Mouse (Mus musculus): ENCODE results near the gene Dnase1l1. TPM values are rescaled to one million over a fixed set of nuclear protein-coding genes. Genes with fewer than 3 reads are reported as not detected.

Dnase1l1 gene
- total RNA-seq, 2 experiments from 2014 or later = 17.3 to 27.9 TPM

- ATAC-seq (replicated peaks; ENCODE audit: low FRiP score, poor library complexity, severe bottlenecking) = peak; percentile 37
These were observed 11.1 kb downstream of the Dnase1l1 start for GRCm38 (mm10) chrX:74270902-74271551.

DNA sequence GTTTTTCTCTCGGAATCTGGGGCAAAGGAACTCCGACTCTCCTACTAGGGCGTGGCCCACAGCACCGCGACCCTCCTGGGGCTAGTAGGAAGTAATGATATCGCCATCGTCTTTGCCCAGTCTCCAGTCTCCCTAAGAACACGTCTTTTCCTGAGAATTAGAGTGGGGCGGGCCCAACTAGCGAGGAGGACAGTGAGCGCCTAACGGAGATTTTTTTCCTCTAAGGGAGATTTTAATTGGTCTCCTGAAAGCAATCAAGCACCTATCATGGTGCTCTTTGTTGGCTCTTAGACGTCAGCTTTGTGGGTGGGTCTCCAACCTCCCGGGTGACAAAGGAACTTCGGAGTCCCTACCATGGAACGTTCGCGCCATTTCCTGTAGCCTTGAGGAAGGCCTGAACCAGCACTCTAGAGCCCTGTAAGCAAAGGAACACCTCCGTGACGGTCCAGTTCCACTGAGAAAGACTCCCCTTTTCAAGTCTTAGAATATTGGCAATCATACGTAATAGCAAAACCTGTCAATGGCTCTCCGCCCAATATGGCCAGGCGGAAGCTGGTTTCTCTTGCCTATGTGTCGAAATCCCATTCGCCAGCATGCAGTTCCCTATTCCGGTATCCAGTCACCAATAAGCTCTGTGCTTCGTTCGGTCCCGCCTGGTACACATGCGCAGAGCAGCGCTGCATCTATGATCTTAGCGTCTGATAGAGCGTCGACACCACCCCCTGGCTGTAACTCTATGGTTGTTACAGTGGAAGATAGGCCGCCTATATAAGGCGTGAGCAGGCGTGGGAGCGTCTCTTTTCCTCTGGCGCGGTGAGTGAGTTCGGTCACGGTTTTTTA is 11.9 kb downstream of the Dnase1l1 start, which contains the start of gene Rpl10:
Gene Rpl10 (plus strand): TSS at position 751 of the 840 bp plus-strand sequence.
- ATAC-seq (replicated peaks; ENCODE audit: low FRiP score, poor library complexity, severe bottlenecking) = peak; percentile 97

- peak; percentile 15; the same call in 1 of the 2 replicates for ATAC-seq (replicated peaks; ENCODE audit: low FRiP score, poor library complexity, severe bottlenecking)
These were observed 12.4 kb downstream of the Dnase1l1 start for GRCm38 (mm10) chrX:74269736-74270061.

- no peak for ATAC-seq (replicated peaks; ENCODE audit: low FRiP score, poor library complexity, severe bottlenecking)
These were observed 24.4 kb downstream of the Dnase1l1 start for GRCm38 (mm10) chrX:74257746-74258145.

DNA sequence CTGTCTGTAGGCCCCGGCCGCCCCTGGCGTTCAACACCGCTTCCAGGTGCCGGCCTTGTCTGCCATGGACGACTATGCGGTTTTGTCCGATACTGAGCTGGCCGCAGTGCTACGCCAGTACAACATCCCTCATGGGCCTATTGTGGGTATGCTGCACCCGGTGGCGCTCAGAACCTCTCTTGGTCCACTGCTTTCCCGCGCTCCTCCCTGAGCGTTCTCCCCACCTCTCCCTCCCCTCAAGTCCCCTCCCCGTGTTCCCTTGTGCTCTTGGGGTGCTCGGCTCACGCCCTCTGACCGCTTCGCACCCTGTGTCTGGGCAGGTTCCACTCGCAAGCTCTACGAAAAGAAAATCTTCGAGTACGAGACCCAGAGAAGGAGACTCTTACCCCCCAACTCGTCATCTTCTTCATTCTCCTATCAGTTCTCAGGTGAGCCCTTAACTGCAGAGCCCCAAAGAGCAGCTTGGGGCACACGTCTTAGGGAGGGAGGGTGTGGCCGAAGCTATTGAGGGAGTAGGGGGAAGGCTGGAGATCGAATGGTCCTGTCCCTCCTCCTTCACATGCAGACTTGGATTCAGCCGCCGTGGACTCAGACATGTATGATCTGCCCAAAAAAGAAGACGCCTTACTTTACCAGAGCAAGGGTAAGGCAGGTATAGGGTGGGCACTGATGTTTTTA is 27.1 kb downstream of the Dnase1l1 start:
- ATAC-seq (replicated peaks; ENCODE audit: low FRiP score, poor library complexity, severe bottlenecking) = peak; percentile 62

- peak; percentile 96 for ATAC-seq (replicated peaks; ENCODE audit: low FRiP score, poor library complexity, severe bottlenecking)
These were observed 27.8 kb downstream of the Dnase1l1 start, which contains the start of gene Emd for GRCm38 (mm10) chrX:74254153-74254887. Gene Emd (plus strand): TSS chrX:74254687.

- ATAC-seq (replicated peaks; ENCODE audit: low FRiP score, poor library complexity, severe bottlenecking) = no peak
These were observed 32.5 kb downstream of the Dnase1l1 start, which contains the start of gene Flna for GRCm38 (mm10) chrX:74249615-74250014. Gene Flna (minus strand): TSS chrX:74249820.

GRCm38 (mm10) chrX:74248651-74249050 is 33.5 kb downstream of the Dnase1l1 start:
- no peak for ATAC-seq (replicated peaks; ENCODE audit: low FRiP score, poor library complexity, severe bottlenecking)

DNA sequence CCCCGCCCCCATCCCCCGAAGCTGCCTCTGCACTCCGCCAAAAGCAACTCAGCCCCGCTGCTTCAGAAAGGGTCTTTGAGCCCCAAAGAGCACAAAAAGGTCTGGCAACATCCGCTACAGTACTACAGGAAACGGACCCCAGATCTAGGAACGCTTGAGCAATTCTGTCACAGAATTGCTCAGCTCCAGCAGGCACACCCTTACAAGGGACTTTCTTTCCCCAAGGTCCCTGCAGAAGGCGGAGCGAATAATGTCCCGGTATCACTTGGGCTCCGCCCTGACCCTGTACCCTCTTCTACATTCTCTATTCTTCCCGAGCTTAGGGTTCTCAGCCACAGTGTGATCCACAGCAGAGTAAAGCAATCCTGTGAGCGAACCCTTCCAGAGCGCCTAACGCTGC is 35.4 kb downstream of the Dnase1l1 start:
- ATAC-seq (replicated peaks; ENCODE audit: low FRiP score, poor library complexity, severe bottlenecking) = no peak

DNA sequence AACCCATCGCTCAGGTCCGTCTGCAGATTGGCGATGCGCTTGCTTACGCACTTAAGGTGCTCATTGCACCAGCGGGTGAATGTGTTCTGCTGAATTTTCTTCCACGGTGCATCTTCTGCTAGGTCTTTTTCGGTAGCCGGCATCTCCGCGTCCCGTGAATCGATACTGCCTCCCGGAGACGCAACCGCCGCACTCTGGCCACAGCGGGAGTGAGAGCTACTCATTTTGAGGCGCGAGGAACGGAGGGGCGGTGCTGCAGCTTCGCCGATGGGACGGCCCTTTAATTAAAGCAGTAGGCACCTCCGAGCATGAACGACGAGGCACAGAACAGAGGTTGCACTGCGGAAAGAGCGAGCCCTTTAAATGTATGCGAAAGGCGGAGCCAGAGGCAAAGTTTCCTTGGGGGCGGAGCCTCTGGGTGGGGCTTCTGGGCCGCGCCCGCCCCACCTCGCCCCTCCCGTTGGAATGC is 35.9 kb downstream of the Dnase1l1 start:
- ATAC-seq (replicated peaks; ENCODE audit: low FRiP score, poor library complexity, severe bottlenecking) = peak; percentile 82

- 0 out of 2 replicates have a peak, but pooled peaks have one; percentile 51 for ATAC-seq (replicated peaks; ENCODE audit: low FRiP score, poor library complexity, severe bottlenecking)
These were observed 36.5 kb downstream of the Dnase1l1 start for GRCm38 (mm10) chrX:74245687-74246086.

DNA sequence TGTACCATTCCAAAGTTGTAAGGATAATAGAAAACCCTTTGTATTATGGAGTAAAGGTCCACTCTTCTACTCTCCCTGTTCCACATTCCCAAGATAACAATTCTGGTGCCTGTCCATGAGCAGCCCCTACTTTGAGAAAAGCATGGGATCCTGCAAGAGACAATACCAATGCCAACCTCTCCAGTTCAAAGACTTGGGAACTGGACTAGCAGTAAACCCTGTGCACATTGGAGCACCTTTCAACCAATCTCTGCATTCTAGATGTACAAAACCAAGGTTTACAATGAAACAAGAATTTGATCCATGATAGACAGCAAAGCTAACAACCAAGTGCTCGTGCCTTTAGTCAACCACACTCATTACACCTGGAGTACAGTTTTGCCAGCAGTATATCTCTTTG is 37.0 kb downstream of the Dnase1l1 start:
- ATAC-seq (replicated peaks; ENCODE audit: low FRiP score, poor library complexity, severe bottlenecking) = no peak

GRCm38 (mm10) chrX:74244614-74245083 is 37.5 kb downstream of the Dnase1l1 start:
- ATAC-seq (replicated peaks; ENCODE audit: low FRiP score, poor library complexity, severe bottlenecking) = no peak

DNA sequence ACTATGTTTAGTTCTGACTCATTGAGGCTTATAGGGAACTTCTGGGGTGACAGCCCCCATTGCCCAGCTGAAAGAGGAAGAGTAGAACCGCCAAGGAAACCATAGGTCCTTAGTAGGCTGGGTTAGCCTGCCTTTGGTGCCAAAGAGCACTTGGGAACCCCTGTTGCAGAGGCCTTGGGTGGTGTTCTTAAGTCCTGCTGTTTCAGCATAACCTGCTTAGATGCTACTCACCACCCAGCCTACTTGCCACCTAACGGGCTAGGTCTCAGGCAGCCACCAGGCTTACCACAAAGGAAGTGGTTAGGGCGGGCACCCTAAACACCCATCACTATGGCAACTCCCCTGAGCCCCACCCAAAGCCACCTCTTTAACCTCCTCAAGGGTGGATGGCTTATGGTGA is 38.3 kb downstream of the Dnase1l1 start:
- peak; percentile 72 for ATAC-seq (replicated peaks; ENCODE audit: low FRiP score, poor library complexity, severe bottlenecking)

DNA sequence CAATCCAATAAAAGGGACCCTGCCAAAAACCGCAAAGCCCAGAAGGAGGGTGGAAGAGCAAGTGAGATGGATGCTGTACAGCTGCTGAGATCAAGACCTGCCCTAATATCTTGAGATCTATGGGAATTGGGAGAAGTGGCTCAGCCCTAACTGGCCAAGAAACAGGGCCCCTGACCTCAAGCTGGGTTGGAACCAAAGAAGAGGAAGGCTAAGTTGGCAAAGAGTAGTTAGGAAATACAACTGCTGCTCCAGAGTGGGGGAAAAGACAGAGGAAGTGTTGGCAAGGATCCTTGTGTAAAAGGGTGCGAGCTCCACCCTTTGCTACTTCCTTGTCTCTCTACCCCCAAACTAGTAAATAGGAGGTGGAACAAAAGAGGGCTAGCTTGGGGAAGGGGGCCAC is 38.7 kb downstream of the Dnase1l1 start:
- ATAC-seq (replicated peaks; ENCODE audit: low FRiP score, poor library complexity, severe bottlenecking) = no peak

GRCm38 (mm10) chrX:74240332-74240731 is 41.8 kb downstream of the Dnase1l1 start:
- ATAC-seq (replicated peaks; ENCODE audit: low FRiP score, poor library complexity, severe bottlenecking) = no peak

GRCm38 (mm10) chrX:74233196-74233595 is 48.9 kb downstream of the Dnase1l1 start:
- ATAC-seq (replicated peaks; ENCODE audit: low FRiP score, poor library complexity, severe bottlenecking) = no peak

- ATAC-seq (replicated peaks; ENCODE audit: low FRiP score, poor library complexity, severe bottlenecking) = no peak
These were observed 52.1 kb downstream of the Dnase1l1 start for GRCm38 (mm10) chrX:74230038-74230437.

Data from erythroblast, adult 5-6 weeks (primary cell).